Mouse (Mus musculus) thymus, adult 2 months (tissue): ENCODE data around the gene Mt1. TPM values are rescaled to one million over a fixed set of nuclear protein-coding genes. Genes with fewer than 3 reads are reported as not detected.

Source experiments
- DNase-seq: peaks from one replicate; pipeline ENCODE4 v3.0.0; 2021
- H3K27ac ChIP-seq: fragments of 200-500 bp; 2 replicates; pipeline ENCODE4 v1.5.1; 2012; ENCODE audit warnings: low read length, control low read depth; ENCODE audit not compliant: control insufficient read depth, insufficient read depth
- H3K27me3 ChIP-seq: fragments of 200-500 bp; 2 replicates; pipeline ENCODE4 v1.6.1; 2012; ENCODE audit warnings: mild to moderate bottlenecking, low read length, moderate library complexity, mixed read lengths; ENCODE audit not compliant: control insufficient read depth, insufficient read depth
- H3K36me3 ChIP-seq: fragments of 200-500 bp; 2 replicates; pipeline ENCODE4 v1.6.1; 2012; ENCODE audit warnings: mild to moderate bottlenecking, low read length, moderate library complexity; ENCODE audit not compliant: control insufficient read depth, insufficient read depth
- H3K4me1 ChIP-seq: fragments of 200-500 bp; replicated peaks from 2 replicates; pipeline ENCODE4 v1.6.1; 2012; ENCODE audit warnings: low read length; ENCODE audit not compliant: control insufficient read depth, insufficient read depth
- H3K4me3 ChIP-seq: fragments of 200-500 bp; 2 replicates; pipeline ENCODE4 v1.5.1; 2012; ENCODE audit warnings: mild to moderate bottlenecking, low read length, control low read depth, moderate library complexity; ENCODE audit not compliant: control insufficient read depth, insufficient read depth
- CTCF ChIP-seq: fragments of 200-500 bp; IDR thresholded peaks from 2 replicates; pipeline ENCODE4 v1.5.1; 2012; ENCODE audit warnings: mild to moderate bottlenecking, control low read depth, low read length, moderate library complexity, borderline replicate concordance; ENCODE audit not compliant: control insufficient read depth, poor library complexity, insufficient read depth; ENCODE audit errors: extremely low read depth
- POLR2A ChIP-seq: fragments of 200-500 bp; IDR thresholded peaks from 2 replicates; pipeline ENCODE4 v1.6.1; 2012; ENCODE audit warnings: mild to moderate bottlenecking, low read length, control low read depth, moderate library complexity; ENCODE audit not compliant: control insufficient read depth, poor library complexity, insufficient read depth; ENCODE audit errors: extremely low read depth
- WGBS: fragments of 180-500 bp; shearing (Covaris S2); methylation state at CpG from one replicate; pipeline ENCODE4 v1.1.7; 2018; 5-methylcytosine and 5-hydroxymethylcytosine counted together
- polyA plus RNA-seq: library from polyadenylated mRNA; depleted of rRNA; stranded (reverse); fragments of >200 nt; gene quantifications from 2 replicates; pipeline ENCODE4 v1.2.3, GENCODE M21; 2012

Mt1 gene
- polyA plus RNA-seq, 1 experiment: 260 TPM

DNA sequence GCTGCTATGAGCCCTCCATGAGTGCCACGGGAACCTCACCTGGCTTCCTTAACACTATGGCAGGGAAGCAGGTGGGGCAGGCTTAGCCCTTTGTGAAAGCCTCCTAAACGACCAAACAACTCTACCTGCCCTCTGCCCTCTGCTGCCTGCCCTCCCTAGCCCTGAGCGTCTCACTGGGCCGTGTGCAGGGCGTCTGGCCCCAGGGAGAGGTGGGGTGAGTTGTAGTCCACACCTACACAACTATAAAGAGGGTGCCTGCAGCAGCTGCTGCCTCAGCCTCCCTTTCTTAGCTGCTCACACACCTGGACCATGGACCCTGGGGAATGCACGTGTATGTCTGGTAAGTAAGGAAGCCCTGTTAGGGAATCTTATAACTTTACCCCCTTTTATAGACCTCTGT lies 41.9 kb upstream of the Mt1 start, which contains the start of gene Mt4:
Mt4 (plus strand) TSS at position 265 of the 400 bp plus-strand sequence.
- Histone ChIP-seq H3K4me1 (no peaks in the 10 kb centered on the region), H3K36me3 (no peaks in the 10 kb centered on the region), H3K27ac (no peak within 1 kb of the TSS), H3K4me3 (no peak within 1 kb of the TSS), H3K27me3 (no peaks in the 10 kb centered on the region)
- no peak for TF ChIP-seq CTCF
- 68% methylated on average over 6 of the region's 6 CpGs for WGBS
- no peak for DNase-seq

DNA sequence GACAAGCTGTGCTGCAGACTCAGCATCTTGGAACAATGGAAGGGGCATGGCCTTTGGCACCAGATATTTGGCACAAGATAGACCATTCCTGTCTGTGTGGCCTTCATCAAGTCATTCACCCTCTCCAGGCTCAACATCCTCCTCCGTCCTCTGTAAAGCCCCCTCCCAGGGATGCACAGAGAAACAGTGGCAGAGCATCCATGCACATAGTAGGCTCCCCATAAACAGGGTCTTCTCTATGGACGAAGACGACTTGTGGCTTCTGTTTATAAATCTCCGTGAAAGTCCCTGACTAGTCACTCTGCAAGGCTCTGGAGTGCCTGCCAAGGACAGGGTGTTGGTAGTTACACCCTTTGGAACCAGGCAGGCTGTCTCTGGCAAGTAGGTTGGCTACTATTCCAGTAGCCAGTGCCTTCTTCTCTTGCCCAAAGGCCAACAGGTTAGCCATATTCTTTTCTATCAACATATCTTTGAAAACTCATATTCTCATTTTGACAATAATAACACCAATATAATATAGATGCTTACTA lies 38.6 kb upstream of the Mt1 start:
- 94% methylated on average over 4 of the region's 4 CpGs for WGBS
- Histone ChIP-seq H3K4me1 (no peaks in the 10 kb centered on the region), H3K4me3 (no peak overlapping the region), H3K27ac (no peak overlapping the region), H3K27me3 (no peaks in the 10 kb centered on the region), H3K36me3 (no peaks in the 10 kb centered on the region)
- no peak for TF ChIP-seq CTCF
- no peak for TF ChIP-seq POLR2A
- DNase-seq: no peak

DNA sequence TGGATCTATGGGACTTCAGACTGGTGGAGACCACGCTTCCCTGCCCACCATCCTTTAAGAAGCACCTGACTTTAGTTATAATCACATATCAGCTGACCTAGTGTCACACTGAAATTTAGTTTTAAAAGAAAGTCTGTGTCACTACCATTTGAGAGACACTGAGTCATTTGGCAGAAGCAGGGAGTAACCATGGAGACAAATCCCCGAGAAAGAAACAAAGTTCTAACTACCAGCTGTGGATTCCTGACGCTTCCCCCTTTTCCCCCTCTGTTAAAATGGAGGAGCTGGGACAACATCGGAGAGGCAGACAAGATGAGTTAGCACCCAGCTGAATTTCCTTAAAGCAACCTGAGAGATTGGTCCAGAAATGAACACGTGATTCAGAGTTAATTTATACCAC lies 30.6 kb upstream of the Mt1 start:
- H3K4me3 ChIP-seq: no peak overlapping the region
- H3K4me1 ChIP-seq: peaks cover 3% of the 10 kb centered on the region; the same call in 1 of the 2 replicates
- WGBS: 61% methylated on average over 5 of the region's 5 CpGs
- no peak for DNase-seq
- H3K36me3 ChIP-seq: no peaks in the 10 kb centered on the region
- TF ChIP-seq CTCF (no peak), POLR2A (no peak)
- H3K27me3 ChIP-seq: peaks cover under 1% of the 10 kb centered on the region; the same call in 1 of the 2 replicates
- no peak overlapping the region for H3K27ac ChIP-seq

DNA sequence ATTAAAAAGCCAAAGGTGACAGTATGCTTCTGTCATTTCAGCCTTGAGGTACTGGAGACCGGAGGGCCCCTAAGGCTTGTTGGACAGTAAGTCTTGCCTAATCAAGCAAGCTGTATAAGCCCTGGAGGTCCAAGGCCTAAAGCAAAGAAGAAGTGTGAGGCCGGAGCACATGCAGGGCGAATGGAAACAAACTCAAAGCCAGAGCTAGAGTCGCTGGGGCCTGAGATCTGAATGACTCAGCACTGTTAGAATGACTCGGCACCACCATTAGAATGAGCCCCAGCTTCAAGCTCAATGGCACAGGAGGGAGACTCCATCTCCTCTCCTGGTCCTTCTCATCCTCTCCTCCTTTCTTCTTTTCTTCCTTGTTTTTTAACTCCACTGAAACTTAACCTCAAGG lies 28.0 kb upstream of the Mt1 start:
- H3K36me3 ChIP-seq: no peaks in the 10 kb centered on the region
- WGBS: 55% methylated on average over 5 of the region's 5 CpGs
- DNase-seq: no peak
- TF ChIP-seq POLR2A (no peak), CTCF (no peak)
- no peak overlapping the region for H3K4me3 ChIP-seq
- H3K27me3 ChIP-seq: peaks cover 3% of the 10 kb centered on the region; the same call in 1 of the 2 replicates
- H3K27ac ChIP-seq: no peak overlapping the region
- H3K4me1 ChIP-seq: peaks cover 3% of the 10 kb centered on the region; the same call in 1 of the 2 replicates

DNA sequence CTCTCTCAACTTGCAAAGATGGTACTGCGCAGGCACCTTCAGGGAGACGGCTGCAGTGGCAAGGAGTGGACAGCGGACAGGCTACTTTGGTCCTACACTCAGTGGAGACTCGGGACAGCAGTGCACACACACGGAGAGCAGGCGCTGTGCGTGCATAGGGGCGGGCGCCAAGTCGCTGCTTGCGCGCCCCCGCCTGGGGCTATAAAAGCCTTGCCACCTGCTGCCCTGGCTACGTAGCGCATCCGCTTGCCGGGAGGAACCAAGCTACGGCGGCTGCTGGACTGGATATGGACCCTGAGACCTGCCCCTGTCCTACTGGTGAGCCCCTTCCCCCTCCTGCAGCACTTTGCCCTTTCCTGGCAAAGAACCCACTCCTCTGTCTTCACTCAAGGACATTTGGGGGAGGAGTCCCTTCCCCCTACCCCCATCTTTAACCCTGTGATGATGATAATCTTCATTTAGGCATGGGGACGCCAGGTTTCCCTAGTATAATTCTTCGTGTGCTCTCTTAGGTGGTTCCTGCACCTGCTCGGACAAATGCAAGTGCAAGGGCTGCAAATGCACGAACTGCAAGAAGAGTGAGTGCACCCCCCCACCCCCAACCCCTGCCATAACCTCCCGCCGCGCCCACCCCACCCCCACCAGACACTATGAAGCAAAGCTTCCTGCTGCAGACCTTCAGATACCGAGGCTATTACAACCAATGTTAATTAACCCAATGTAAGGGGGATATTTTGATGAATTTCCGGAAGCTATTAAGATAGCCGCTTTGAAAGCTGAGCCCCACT lies 26.2 kb upstream of the Mt1 start, which contains the start of gene Mt3:
Mt3 (plus strand) TSS at position 95 of the 788 bp plus-strand sequence.
- Histone ChIP-seq H3K36me3 (no peaks in the 10 kb centered on the region), H3K4me3 (no peak within 1 kb of the TSS), H3K27me3 (peaks cover 3% of the 10 kb centered on the region; the same call in 1 of the 2 replicates), H3K27ac (no peak within 1 kb of the TSS), H3K4me1 (peaks cover 3% of the 10 kb centered on the region; the same call in 1 of the 2 replicates)
- TF ChIP-seq CTCF (no peak), POLR2A (no peak)
- peak; percentile 12 for DNase-seq
- WGBS: 5% methylated on average over 29 of the region's 29 CpGs

DNA sequence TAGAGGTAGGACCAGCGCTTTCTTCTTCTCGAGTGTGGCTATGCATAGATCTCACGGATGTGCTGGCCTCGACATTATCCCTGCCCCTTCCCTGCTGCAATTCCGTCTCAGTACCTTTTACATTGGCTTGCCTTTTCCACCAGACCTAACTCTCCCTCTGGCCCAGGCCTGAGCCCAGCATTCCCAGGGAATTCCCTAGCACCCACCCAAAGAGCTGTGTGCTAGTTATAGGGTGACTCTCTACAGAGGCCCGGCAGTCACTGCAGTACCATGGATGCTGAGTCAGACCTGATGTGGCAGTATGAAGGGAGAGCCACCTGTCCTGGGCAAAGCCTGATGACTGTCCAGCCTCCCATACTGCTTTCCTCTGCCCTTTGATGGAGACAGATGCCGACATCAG lies 25.4 kb upstream of the Mt1 start:
- DNase-seq: no peak
- no peak overlapping the region for H3K4me3 ChIP-seq
- H3K36me3 ChIP-seq: no peaks in the 10 kb centered on the region
- TF ChIP-seq CTCF: no peak
- TF ChIP-seq POLR2A: no peak
- 53% methylated on average over 7 of the region's 7 CpGs for WGBS
- H3K27ac ChIP-seq: no peak overlapping the region
- peaks cover 3% of the 10 kb centered on the region; the same call in 1 of the 2 replicates for H3K27me3 ChIP-seq
- peaks cover 3% of the 10 kb centered on the region; the same call in 1 of the 2 replicates for H3K4me1 ChIP-seq
